Mouse (Mus musculus) heart, embryonic 14.5 days (tissue): ENCODE measurements at regions not wholly inside any gene's neighbourhood (a gene's known extent, or its start where the extent isn't known, plus 50 kb on each side); places are given as distances from the start of the nearest gene placed in this dataset.

ENCODE experiments used
- ATAC-seq: fragments of 200-750 bp; cut with Nextera tagmentation; 2 replicates; pipeline ENCODE4 v1.8.0; 2017; ENCODE audit warnings: low read depth, moderate TSS enrichment; ENCODE audit not compliant: insufficient number of reproducible peaks, insufficient read depth, low FRiP score
- H3K27ac ChIP-seq, 2 experiments: fragments of 200-500 bp in 1 of 2; fragments of 300-500 bp in 1 of 2; sonication (generic) in 1 of 2; replicated peaks in 1 of 2; 2 replicates each; pipeline ENCODE4 v1.5.1; 2012 to 2014; ENCODE audit warnings: low read depth in 2 of 2, low read length in 2 of 2, control low read depth in 1 of 2, mild to moderate bottlenecking in 1 of 2, mixed read lengths in 1 of 2; ENCODE audit not compliant: control insufficient read depth in 1 of 2, insufficient read depth in 1 of 2
- H3K27me3 ChIP-seq: fragments of 300-500 bp; sonication (generic); 2 replicates; pipeline ENCODE4 v1.6.1; 2014; ENCODE audit warnings: mild to moderate bottlenecking, low read length, control low read depth; ENCODE audit not compliant: control insufficient read depth, insufficient read depth
- H3K36me3 ChIP-seq: fragments of 300-500 bp; sonication (generic); 2 replicates; pipeline ENCODE4 v1.6.1; 2014; ENCODE audit warnings: mild to moderate bottlenecking, control low read depth, low read length, mixed read lengths; ENCODE audit not compliant: control insufficient read depth, insufficient read depth
- H3K4me1 ChIP-seq, 2 experiments: fragments of 200-500 bp in 1 of 2; fragments of 300-500 bp in 1 of 2; sonication (generic) in 1 of 2; 2 replicates each; pipeline ENCODE4 v1.6.1; 2012 to 2014; ENCODE audit warnings: low read length in 2 of 2, control low read depth in 1 of 2, mixed read lengths in 1 of 2; ENCODE audit not compliant: control insufficient read depth in 2 of 2, insufficient read depth in 2 of 2
- H3K4me2 ChIP-seq: fragments of 300-500 bp; sonication (generic); 2 replicates; pipeline ENCODE4 v1.6.1; 2014; ENCODE audit warnings: mild to moderate bottlenecking, low read length
- H3K4me3 ChIP-seq, 2 experiments: fragments of 200-500 bp in 1 of 2; fragments of 300-500 bp in 1 of 2; sonication (generic) in 1 of 2; 2 replicates each; pipeline ENCODE4 v1.5.1; 2012 to 2014; ENCODE audit warnings: low read length in 2 of 2, mild to moderate bottlenecking in 2 of 2, control low read depth in 1 of 2, low read depth in 1 of 2, moderate library complexity in 1 of 2; ENCODE audit not compliant: control insufficient read depth in 1 of 2, insufficient read depth in 1 of 2
- H3K9ac ChIP-seq: fragments of 300-500 bp; sonication (generic); 2 replicates; pipeline ENCODE4 v1.6.1; 2014; ENCODE audit warnings: mild to moderate bottlenecking, low read length
- H3K9me3 ChIP-seq: fragments of 300-500 bp; sonication (generic); 2 replicates; pipeline ENCODE4 v1.6.1; 2016; ENCODE audit warnings: low read length, control low read depth; ENCODE audit not compliant: control insufficient read depth
- WGBS: fragments of 180-500 bp; shearing (Covaris S2); extraction: QIAGEN DNeasy Blood & Tissue Kit; methylation state at CpG from one replicate; pipeline ENCODE4 v1.1.7; 2014; 5-methylcytosine and 5-hydroxymethylcytosine counted together

DNA sequence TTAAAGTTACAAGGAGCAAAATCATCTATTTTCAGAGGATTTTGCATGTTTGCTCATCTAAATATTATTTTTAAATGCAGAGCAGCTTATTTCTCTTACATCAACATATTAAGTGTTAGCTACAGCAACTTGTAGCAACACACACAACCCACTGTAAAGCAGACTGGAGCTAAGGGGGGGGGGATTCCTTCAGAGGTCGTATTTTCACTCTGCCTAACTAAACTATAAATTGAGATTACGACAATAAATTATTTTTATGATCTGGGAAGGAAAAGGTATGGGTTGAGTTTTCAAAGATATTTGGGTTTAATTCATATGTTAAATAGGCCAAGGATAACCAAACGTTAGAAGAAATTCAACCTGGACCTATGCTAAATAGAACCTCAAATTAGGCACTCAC, 70.4 kb upstream of the BC052040 start:
- ATAC-seq, result no peak
- Histone ChIP-seq H3K27me3 (no peaks in the 10 kb centered on the region), H3K4me3 (no peak overlapping the region), H3K9me3 (no peaks in the 10 kb centered on the region), H3K9ac (no peak overlapping the region), H3K36me3 (no peaks in the 10 kb centered on the region), H3K4me2 (no peak overlapping the region), H3K27ac (no peak overlapping the region), H3K4me1 (peaks cover 5 to 10% of the 10 kb centered on the region in 2 experiments; a peak in 3 of 4 replicates)
- WGBS, result 80% methylated on average over 3 of the region's 3 CpGs

DNA sequence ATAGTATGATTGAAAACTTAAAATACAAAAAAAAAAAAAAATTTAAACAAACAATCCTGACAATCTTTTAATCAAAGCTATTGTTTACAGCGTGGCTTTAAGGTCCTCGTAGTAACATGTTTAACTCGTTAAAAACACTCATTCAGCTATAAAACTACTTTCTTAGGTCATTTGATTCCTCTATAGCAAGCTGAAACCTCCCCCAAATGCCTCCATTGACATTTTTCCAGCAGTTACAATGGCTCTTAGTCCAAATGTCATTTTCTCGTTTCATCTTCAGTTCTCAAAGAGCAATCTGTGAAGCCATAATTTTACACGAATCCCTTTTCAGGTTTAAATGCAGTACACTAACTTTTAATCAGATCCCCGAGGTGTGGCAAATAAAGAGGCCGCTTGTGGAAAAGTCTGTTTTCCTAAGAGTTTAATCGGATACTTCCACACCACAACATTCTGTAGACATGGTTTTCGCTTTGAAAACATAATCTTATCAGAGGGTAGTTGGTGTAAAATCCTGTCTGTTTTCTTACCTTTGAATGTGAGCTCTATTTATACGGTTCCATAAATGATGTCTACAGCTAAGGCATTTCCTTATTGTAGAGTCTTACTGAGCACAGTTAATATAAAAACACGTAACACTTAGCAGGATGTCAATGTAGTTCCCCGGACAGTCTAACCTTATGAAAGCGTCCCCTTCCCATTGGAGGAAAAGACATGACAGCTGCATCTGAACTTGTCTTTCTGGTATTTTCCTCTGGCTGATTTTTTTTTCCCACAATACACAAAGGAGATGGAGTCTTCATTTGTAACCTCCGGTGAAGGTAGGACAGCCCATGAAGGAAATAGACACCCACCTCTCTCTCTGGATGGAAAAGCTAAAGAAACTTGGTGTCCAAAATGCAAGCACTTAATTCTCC, 69.6 kb upstream of the BC052040 start:
- Histone ChIP-seq H3K36me3 (no peaks in the 10 kb centered on the region), H3K9me3 (no peaks in the 10 kb centered on the region), H3K27me3 (no peaks in the 10 kb centered on the region), H3K4me2 (peak overlapping the region; percentile 19), H3K9ac (no peak overlapping the region), H3K27ac (peak overlapping the region; percentile 53; a peak in 2 of 4 replicates), H3K4me1 (peaks cover 5 to 10% of the 10 kb centered on the region in 2 experiments; a peak in 3 of 4 replicates), H3K4me3 (no peak overlapping the region)
- no peak for ATAC-seq
- 55% methylated on average over 14 of the region's 14 CpGs for WGBS

- Histone ChIP-seq H3K36me3 (no peaks in the 10 kb centered on the region), H3K4me3 (no peak overlapping the region), H3K9ac (no peak overlapping the region), H3K4me2 (0 out of 2 replicates have a peak overlapping the region, but pooled peaks have one; percentile 19), H3K4me1 (peaks cover 5 to 14% of the 10 kb centered on the region in 2 experiments; a peak in 3 of 4 replicates), H3K27me3 (no peaks in the 10 kb centered on the region), H3K9me3 (no peaks in the 10 kb centered on the region), H3K27ac (peak overlapping the region; percentile 49 to 53; a peak in 3 of 4 replicates)
- ATAC-seq, result no peak
- WGBS, result 69% methylated on average over 8 of the region's 8 CpGs
Observed at GRCm38 (mm10) chr2:115512891-115513290, 68.6 kb upstream of the BC052040 start.

DNA sequence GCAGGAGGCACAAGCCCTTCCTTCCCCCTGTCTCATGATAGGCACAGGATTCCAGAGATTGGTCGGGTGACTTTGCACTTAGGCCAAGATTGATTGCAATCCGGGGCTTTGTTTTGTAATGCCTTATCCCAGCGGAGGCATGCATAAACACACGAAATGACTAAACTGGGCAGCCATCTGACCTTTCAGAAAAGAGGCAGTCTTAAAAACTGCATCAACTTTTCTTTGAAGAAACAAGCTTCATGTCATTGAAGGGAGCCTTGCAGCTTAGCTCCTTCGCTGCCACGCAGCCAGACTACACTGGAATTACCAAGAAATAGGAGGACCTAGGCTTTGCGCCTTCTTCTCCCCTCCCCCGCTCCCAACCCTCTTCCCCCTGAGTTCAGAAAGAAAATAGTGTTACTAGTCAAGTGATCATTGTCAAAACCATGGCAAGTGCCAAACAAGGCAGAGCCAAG, 67.7 kb upstream of the BC052040 start:
- no peak for ATAC-seq
- H3K27ac ChIP-seq, result peak overlapping the region; percentile 8 to 26; a peak in 3 of 4 replicates
- H3K4me2 ChIP-seq, result 0 out of 2 replicates have a peak overlapping the region, but pooled peaks have one; percentile 2
- WGBS, result 23% methylated on average over 8 of the region's 8 CpGs
- H3K9me3 ChIP-seq, result no peaks in the 10 kb centered on the region
- H3K27me3 ChIP-seq, result no peaks in the 10 kb centered on the region
- H3K36me3 ChIP-seq, result no peaks in the 10 kb centered on the region
- H3K4me3 ChIP-seq, result no peak overlapping the region
- H3K9ac ChIP-seq, result peak overlapping the region; percentile 13; the same call in 1 of the 2 replicates
- peaks cover 5 to 16% of the 10 kb centered on the region in 2 experiments; a peak in 3 of 4 replicates for H3K4me1 ChIP-seq

DNA sequence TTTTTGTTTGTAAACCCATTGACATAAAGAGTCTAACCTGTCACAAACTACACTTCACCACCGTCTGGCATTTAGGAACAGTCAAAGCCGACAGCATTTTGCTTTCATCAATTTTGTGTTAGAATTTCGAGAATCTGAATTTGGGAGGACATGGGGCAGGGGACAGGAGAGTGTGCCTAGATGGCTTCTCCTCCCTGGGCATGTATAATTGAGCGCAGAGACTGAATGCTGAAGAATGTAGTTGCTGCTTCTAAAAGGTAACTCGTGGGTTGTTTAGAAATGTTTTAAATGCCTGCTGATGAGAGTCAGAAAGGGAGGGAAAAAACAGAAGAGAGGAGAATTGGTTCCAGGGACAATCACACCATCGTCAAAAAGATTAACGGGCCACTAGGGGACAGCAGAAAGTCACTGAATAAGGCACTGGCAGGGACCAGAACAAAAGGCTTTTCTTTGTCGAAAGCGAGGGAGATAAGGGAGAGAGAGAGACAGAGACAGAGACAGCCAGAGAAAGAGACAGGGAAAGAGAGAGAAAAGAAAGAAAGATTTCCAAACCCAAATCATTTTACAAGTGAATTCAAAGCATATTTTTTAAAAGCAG, 66.6 kb upstream of the BC052040 start:
- H3K9ac ChIP-seq, result peak overlapping the region; percentile 34
- no peaks in the 10 kb centered on the region for H3K27me3 ChIP-seq
- H3K4me1 ChIP-seq, result peaks cover 5 to 16% of the 10 kb centered on the region in 2 experiments; a peak in 3 of 4 replicates
- H3K4me2 ChIP-seq, result no peak overlapping the region
- ATAC-seq, result no peak
- peak overlapping the region in 1 of 2 experiments; percentile 27; a peak in 1 of 4 replicates for H3K27ac ChIP-seq
- 14% methylated on average over 9 of the region's 9 CpGs for WGBS
- H3K36me3 ChIP-seq, result no peaks in the 10 kb centered on the region
- H3K4me3 ChIP-seq, result no peak overlapping the region
- H3K9me3 ChIP-seq, result no peaks in the 10 kb centered on the region

DNA sequence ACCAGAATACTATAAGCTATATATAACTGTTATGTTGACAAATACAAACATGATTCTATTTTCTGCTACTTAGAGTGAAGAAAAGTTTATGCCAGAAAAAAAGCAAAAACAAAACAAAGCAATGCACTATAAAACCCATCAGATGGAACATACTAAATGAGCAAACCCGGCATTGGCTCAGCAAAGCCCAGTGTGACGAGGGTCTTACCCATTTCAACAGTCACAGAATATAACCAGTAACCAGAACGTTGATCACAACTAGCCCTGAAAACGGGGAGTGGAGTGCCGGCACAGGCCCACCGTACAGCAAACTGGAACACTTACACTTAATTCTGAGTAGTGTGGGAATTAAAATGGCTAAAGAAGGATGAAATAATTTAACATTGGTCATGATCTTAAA, 66.0 kb upstream of the BC052040 start:
- H3K27ac ChIP-seq, result no peak overlapping the region
- ATAC-seq, result no peak
- WGBS, result 72% methylated on average over 6 of the region's 6 CpGs

DNA sequence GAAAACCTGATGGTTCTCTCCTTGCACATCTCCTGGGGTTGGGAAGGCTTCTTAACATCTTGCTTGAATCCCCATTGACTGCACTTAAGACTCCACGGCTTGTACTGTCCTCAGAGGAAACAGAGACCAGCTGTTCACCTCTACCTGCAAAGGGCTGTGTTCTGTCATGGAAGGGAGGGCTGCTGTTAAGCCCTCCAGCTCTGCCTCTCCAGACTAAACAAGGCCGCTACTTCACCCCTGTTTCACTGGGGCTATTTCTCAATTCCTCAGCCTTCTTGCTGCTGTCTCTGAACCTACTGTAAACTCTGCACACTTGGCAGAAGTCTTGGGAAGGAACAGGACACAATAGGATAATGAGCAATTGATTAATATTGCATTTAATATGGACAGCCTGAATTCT, 64.7 kb upstream of the BC052040 start:
- ATAC-seq, result no peak
- no peak overlapping the region for H3K4me3 ChIP-seq
- 54% methylated on average over 2 of the region's 2 CpGs for WGBS
- H3K4me1 ChIP-seq, result peaks cover 5 to 16% of the 10 kb centered on the region in 2 experiments; a peak in 3 of 4 replicates
- H3K9me3 ChIP-seq, result no peaks in the 10 kb centered on the region
- H3K4me2 ChIP-seq, result no peak overlapping the region
- no peaks in the 10 kb centered on the region for H3K36me3 ChIP-seq
- no peak overlapping the region; a peak in 1 of 4 replicates for H3K27ac ChIP-seq
- H3K27me3 ChIP-seq, result no peaks in the 10 kb centered on the region
- no peak overlapping the region for H3K9ac ChIP-seq

More for the DNA sequence above, 66.0 kb upstream of the BC052040 start:
- Histone ChIP-seq H3K9ac (no peak overlapping the region), H3K4me3 (no peak overlapping the region), H3K4me1 (peaks cover 5 to 16% of the 10 kb centered on the region in 2 experiments; a peak in 3 of 4 replicates), H3K36me3 (no peaks in the 10 kb centered on the region), H3K9me3 (no peaks in the 10 kb centered on the region), H3K27me3 (no peaks in the 10 kb centered on the region), H3K4me2 (no peak overlapping the region)
